Mouse (Mus musculus) forebrain, postnatal 0 days (tissue): ENCODE results near the gene Lzic. TPM values are rescaled to one million over a fixed set of nuclear protein-coding genes. Genes with fewer than 3 reads are reported as not detected.

ENCODE experiments used
- ATAC-seq: fragments of 200-750 bp; cut with Nextera tagmentation; 2 replicates; pipeline ENCODE4 v1.8.0; 2017; ENCODE audit warnings: mild to moderate bottlenecking, moderate library complexity
- DNase-seq: peaks from one replicate; pipeline ENCODE4 v3.0.0-alpha.2; 2015
- H3K27ac ChIP-seq: fragments of 300-500 bp; sonication (generic); 2 replicates; pipeline ENCODE4 v1.5.1; 2014; ENCODE audit warnings: low read depth, mild to moderate bottlenecking, antibody characterized with exemption, low read length, moderate library complexity, mixed read lengths
- H3K27me3 ChIP-seq: fragments of 300-500 bp; sonication (generic); 2 replicates; pipeline ENCODE4 v1.6.1; 2014; ENCODE audit warnings: mild to moderate bottlenecking, low read length, mixed read lengths; ENCODE audit not compliant: insufficient read depth
- H3K36me3 ChIP-seq: fragments of 300-500 bp; sonication (generic); 2 replicates; pipeline ENCODE4 v1.6.1; 2014; ENCODE audit warnings: mild to moderate bottlenecking, moderate library complexity; ENCODE audit not compliant: insufficient read depth
- H3K4me1 ChIP-seq: fragments of 300-500 bp; sonication (generic); 2 replicates; pipeline ENCODE4 v1.6.1; 2014; ENCODE audit warnings: antibody characterized with exemption; ENCODE audit not compliant: insufficient read depth
- H3K4me2 ChIP-seq: fragments of 300-500 bp; sonication (generic); 2 replicates; pipeline ENCODE4 v1.6.1; 2014; ENCODE audit warnings: low read depth, mild to moderate bottlenecking, moderate library complexity
- H3K4me3 ChIP-seq: fragments of 300-500 bp; sonication (generic); 2 replicates; pipeline ENCODE4 v1.5.1; 2014; ENCODE audit warnings: low read depth, low read length, mixed read lengths
- H3K9ac ChIP-seq: fragments of 300-500 bp; sonication (generic); 2 replicates; pipeline ENCODE4 v1.6.1; 2014; ENCODE audit warnings: mild to moderate bottlenecking
- H3K9me3 ChIP-seq: fragments of 300-500 bp; sonication (generic); 2 replicates; pipeline ENCODE4 v1.6.1; 2016; ENCODE audit warnings: low read length
- CTCF ChIP-seq: sonication (generic); IDR thresholded peaks from 2 replicates; pipeline ENCODE4 v1.5.1; 2016; ENCODE audit warnings: antibody characterized with exemption, control low read depth, low read depth
- WGBS: fragments of 180-500 bp; shearing (Covaris S2); extraction: QIAGEN DNeasy Blood & Tissue Kit; methylation state at CpG from one replicate; pipeline ENCODE4 v1.1.7; 2014; 5-methylcytosine and 5-hydroxymethylcytosine counted together
- polyA plus RNA-seq: library from polyadenylated mRNA; unstranded; fragments of >200 nt; fragmentation: Nextera tagmentation; extraction: Ambion mirVana; gene quantifications from 2 replicates; pipeline ENCODE4 v1.2.1, GENCODE M21; 2015
- total RNA-seq: library from RNA; depleted of rRNA; stranded (reverse); fragments of >200 nt; gene quantifications from 2 replicates; pipeline ENCODE4 v1.2.3, GENCODE M21; 2014; rRNA removed

Gene Lzic
- total RNA-seq (44.2 and 62.5 TPM in 2 replicates), polyA plus RNA-seq (38.9 and 46.9 TPM in 2 replicates)

GRCm38 (mm10) chr4:149485053-149485824 is at the start of gene Lzic, which contains the start of gene Nmnat1:
TSS of gene Lzic (plus strand) at chr4:149485229.
TSS of gene Nmnat1 (minus strand) at chr4:149485202.
- Histone ChIP-seq H3K4me1 (peaks cover 5% of the 10 kb centered on the region; the same call in 1 of the 2 replicates), H3K9me3 (no peaks in the 10 kb centered on the region), H3K4me2 (peak within 1 kb of the TSS; percentile 78), H3K27ac (peak within 1 kb of the TSS; percentile 60), H3K36me3 (peaks cover 32% of the 10 kb centered on the region), H3K4me3 (peak within 1 kb of the TSS; percentile 78), H3K27me3 (no peaks in the 10 kb centered on the region), H3K9ac (peak within 1 kb of the TSS; percentile 62)
- WGBS, result 1% methylated on average over 60 of the region's 60 CpGs
- no peak for TF ChIP-seq CTCF
- DNase-seq (peak; percentile 95), ATAC-seq (peak; percentile 100)

DNA sequence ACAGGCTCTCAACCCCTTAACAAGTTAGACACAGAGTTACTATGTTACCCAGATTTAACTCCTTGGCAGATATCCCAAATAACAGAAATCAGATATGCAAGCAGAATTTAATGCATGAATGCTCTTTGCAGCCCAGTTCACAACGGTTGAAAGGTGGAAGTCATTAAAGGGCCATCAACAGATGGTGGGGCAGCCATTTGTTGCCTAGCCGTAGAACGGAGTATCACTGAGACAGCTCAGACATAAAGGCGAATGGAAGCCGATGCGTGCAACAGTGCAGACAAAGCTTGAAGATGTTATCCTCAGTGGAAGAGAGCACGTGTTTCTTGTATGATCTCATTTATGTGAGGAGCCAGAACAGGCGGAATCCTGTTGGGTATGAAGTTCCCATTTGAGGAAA is 44.5 kb upstream of the Lzic start:
- no peak overlapping the region for H3K9ac ChIP-seq
- ATAC-seq, result no peak

GRCm38 (mm10) chr4:149442436-149442835 is 42.6 kb upstream of the Lzic start:
- Histone ChIP-seq H3K36me3 (no peaks in the 10 kb centered on the region), H3K4me2 (no peak overlapping the region), H3K9ac (no peak overlapping the region), H3K4me1 (peaks cover 14% of the 10 kb centered on the region), H3K27me3 (no peaks in the 10 kb centered on the region), H3K9me3 (no peaks in the 10 kb centered on the region), H3K4me3 (no peak overlapping the region), H3K27ac (no peak overlapping the region)
- no peak for TF ChIP-seq CTCF
- no peak for DNase-seq
- no peak for ATAC-seq
- 32% methylated on average over 3 of the region's 3 CpGs for WGBS

More for the DNA sequence above, 44.5 kb upstream of the Lzic start:
- no peaks in the 10 kb centered on the region for H3K36me3 ChIP-seq
- no peaks in the 10 kb centered on the region for H3K27me3 ChIP-seq
- WGBS, result 48% methylated on average over 8 of the region's 8 CpGs
- H3K27ac ChIP-seq, result no peak overlapping the region
- DNase-seq, result no peak
- no peak overlapping the region for H3K4me3 ChIP-seq
- H3K4me2 ChIP-seq, result no peak overlapping the region
- no peak for TF ChIP-seq CTCF
- H3K9me3 ChIP-seq, result no peaks in the 10 kb centered on the region
- peaks cover 7% of the 10 kb centered on the region for H3K4me1 ChIP-seq

DNA sequence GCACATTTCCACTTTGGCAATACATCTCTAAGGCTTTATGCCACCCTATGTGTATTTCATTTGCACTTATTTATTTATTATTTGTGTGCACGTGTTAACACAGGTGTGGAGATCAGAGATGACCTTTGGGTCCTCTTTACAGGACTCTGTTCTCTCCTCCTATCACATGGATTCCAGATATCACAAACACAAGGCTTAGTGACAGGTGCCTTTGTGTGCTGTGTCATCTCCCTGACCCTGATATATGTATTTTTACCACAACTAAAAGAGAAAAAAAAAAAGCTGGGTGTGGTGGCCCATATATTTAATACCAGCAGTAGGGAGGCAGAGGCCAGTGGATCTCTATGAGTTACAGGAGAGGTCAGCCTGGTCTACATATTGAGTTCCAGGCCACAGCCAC is 40.6 kb upstream of the Lzic start:
- Histone ChIP-seq H3K9me3 (no peaks in the 10 kb centered on the region), H3K36me3 (no peaks in the 10 kb centered on the region), H3K9ac (peak overlapping the region; percentile 57), H3K4me3 (peak overlapping the region; percentile 37; the same call in 1 of the 2 replicates), H3K27ac (peak overlapping the region; percentile 91), H3K4me2 (peak overlapping the region; percentile 56), H3K4me1 (peaks cover 14% of the 10 kb centered on the region), H3K27me3 (no peaks in the 10 kb centered on the region)
- 65% methylated on average over 1 of the region's 1 CpGs for WGBS
- DNase-seq, result peak; percentile 18
- no peak for ATAC-seq
- TF ChIP-seq CTCF, result no peak

DNA sequence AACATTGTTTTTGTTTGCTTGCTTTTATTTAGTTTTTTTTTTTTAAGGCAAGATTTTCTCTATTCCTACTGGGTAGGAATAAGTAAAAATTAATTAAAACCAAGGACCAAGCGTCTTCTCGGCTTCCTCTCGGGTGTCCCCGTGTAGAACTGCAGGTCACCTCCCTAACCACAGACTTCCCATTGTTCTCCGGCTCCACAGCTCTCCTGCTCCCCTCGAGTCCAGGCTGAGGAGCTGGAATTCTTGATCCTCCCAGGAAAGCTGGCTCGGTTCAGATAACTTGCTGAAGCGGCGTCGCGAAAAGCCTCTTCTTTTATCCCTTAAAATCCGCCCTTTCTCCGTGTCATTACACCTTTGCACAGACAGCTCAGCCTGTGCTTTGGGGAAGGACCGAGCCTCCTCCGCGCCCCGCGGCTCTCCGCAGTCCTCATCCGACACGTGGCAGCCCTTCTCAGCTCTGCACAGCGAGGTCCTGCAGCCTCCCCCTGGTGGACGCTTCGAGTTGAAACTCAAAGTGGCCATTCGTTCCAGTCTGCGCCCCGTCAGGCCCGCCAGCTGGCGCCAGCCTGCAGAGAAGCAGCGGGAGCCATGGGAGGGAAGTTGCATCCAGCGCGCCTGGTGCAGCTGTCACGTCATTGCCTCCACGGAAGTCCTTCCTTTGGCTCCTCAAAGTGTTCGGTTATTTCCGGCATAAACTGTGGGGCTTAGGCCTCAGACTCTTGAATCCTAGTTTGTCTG is 39.9 kb upstream of the Lzic start:
- Histone ChIP-seq H3K9ac (peak overlapping the region; percentile 57), H3K27ac (peak overlapping the region; percentile 91), H3K4me1 (peaks cover 14% of the 10 kb centered on the region), H3K9me3 (no peaks in the 10 kb centered on the region), H3K4me2 (peak overlapping the region; percentile 56), H3K36me3 (no peaks in the 10 kb centered on the region), H3K4me3 (peak overlapping the region; percentile 37), H3K27me3 (no peaks in the 10 kb centered on the region)
- peak; percentile 98 for ATAC-seq
- TF ChIP-seq CTCF, result peak; percentile 97
- peak; percentile 96 for DNase-seq
- 1% methylated on average over 36 of the region's 36 CpGs for WGBS

DNA sequence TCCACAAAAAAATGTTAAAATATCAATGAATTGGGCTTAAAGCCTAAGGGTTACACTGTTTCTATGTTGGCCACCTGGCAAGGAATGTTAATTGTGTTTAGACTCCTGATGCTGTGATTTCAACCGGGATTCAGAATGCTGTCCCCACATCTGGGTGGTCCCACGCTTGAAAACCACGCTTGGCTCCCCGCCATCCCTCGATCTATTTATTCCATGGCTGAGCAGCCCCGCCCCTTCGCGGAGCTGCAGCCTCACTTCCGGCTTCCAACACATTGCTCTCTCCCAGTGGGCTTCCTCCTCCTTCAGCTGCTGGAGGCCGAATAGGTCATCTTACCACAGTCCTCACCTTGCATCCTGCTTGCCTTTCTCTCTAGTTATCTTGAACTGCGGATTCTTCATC is 39.2 kb upstream of the Lzic start:
- 2% methylated on average over 11 of the region's 11 CpGs for WGBS
- no peaks in the 10 kb centered on the region for H3K9me3 ChIP-seq
- H3K27ac ChIP-seq, result peak overlapping the region; percentile 91
- H3K4me3 ChIP-seq, result peak overlapping the region; percentile 37
- DNase-seq, result peak; percentile 76
- peak overlapping the region; percentile 57; the same call in 1 of the 2 replicates for H3K9ac ChIP-seq
- no peaks in the 10 kb centered on the region for H3K27me3 ChIP-seq
- no peak for TF ChIP-seq CTCF
- no peaks in the 10 kb centered on the region for H3K36me3 ChIP-seq
- peak overlapping the region; percentile 56 for H3K4me2 ChIP-seq
- peaks cover 14% of the 10 kb centered on the region for H3K4me1 ChIP-seq
- ATAC-seq, result peak; percentile 30
